Mouse (Mus musculus) brown adipose tissue, adult 24 weeks (tissue): ENCODE data around the gene Fes. TPM values are rescaled to one million over a fixed set of nuclear protein-coding genes. Genes with fewer than 3 reads are reported as not detected.
A peak's percentile ranks its signal among the peaks of the same experiment; 100 is the strongest.

ENCODE experiments used
- H3K27ac ChIP-seq: fragments of 200-500 bp; replicated peaks from 2 replicates; pipeline ENCODE4 v1.5.1; 2012; ENCODE audit warnings: low read depth, mild to moderate bottlenecking, low read length
- H3K4me1 ChIP-seq: fragments of 200-500 bp; 2 replicates; pipeline ENCODE4 v1.6.1; 2012; ENCODE audit warnings: low read length, mixed read lengths; ENCODE audit not compliant: control insufficient read depth, insufficient read depth, insufficient read length
- H3K4me3 ChIP-seq: fragments of 200-500 bp; 2 replicates; pipeline ENCODE4 v1.5.1; 2012; ENCODE audit warnings: low read depth, mild to moderate bottlenecking, low read length, moderate library complexity; ENCODE audit not compliant: insufficient read depth
- polyA plus RNA-seq: library from polyadenylated mRNA; stranded (reverse); fragments of >200 nt; gene quantifications from 2 replicates; pipeline ENCODE4 v1.2.4, GENCODE M21; 2012; ENCODE audit not compliant: missing spikeins, insufficient read depth, insufficient read length

The Fes gene
- polyA plus RNA-seq, result 5.6 and 5.8 TPM in 2 replicates

GRCm38 (mm10) chr7:80387633-80388543 is at the start of gene Fes:
TSS of gene Fes (minus strand) at chr7:80387946.
- H3K4me1 ChIP-seq, result peaks cover 2% of the 10 kb centered on the region
- peak within 1 kb of the TSS; percentile 93 for H3K27ac ChIP-seq
- H3K4me3 ChIP-seq, result peak within 1 kb of the TSS; percentile 77

- Histone ChIP-seq H3K4me1 (no peaks in the 10 kb centered on the region), H3K4me3 (no peak overlapping the region), H3K27ac (no peak overlapping the region)
Observed at GRCm38 (mm10) chr7:80436571-80436970, 48.8 kb upstream of the Fes start.

GRCm38 (mm10) chr7:80435594-80435993 is 47.8 kb upstream of the Fes start:
- no peak overlapping the region for H3K4me3 ChIP-seq
- no peak overlapping the region for H3K27ac ChIP-seq
- H3K4me1 ChIP-seq, result no peaks in the 10 kb centered on the region

GRCm38 (mm10) chr7:80429661-80430060 is 41.9 kb upstream of the Fes start:
- no peak overlapping the region for H3K27ac ChIP-seq
- H3K4me1 ChIP-seq, result no peaks in the 10 kb centered on the region; the same call in 1 of the 2 replicates
- no peak overlapping the region for H3K4me3 ChIP-seq

GRCm38 (mm10) chr7:80427730-80428129 is 40.0 kb upstream of the Fes start:
- H3K27ac ChIP-seq, result no peak overlapping the region
- H3K4me3 ChIP-seq, result no peak overlapping the region
- H3K4me1 ChIP-seq, result no peaks in the 10 kb centered on the region; the same call in 1 of the 2 replicates

- no peaks in the 10 kb centered on the region; the same call in 1 of the 2 replicates for H3K4me1 ChIP-seq
- no peak overlapping the region for H3K4me3 ChIP-seq
- peak overlapping the region; percentile 22; the same call in 1 of the 2 replicates for H3K27ac ChIP-seq
Observed at GRCm38 (mm10) chr7:80426363-80426762, 38.6 kb upstream of the Fes start.

- Histone ChIP-seq H3K4me3 (no peak overlapping the region), H3K27ac (no peak overlapping the region), H3K4me1 (no peaks in the 10 kb centered on the region; the same call in 1 of the 2 replicates)
Observed at GRCm38 (mm10) chr7:80424722-80425121, 37.0 kb upstream of the Fes start.

- 0 out of 2 replicates have a peak overlapping the region, but pooled peaks have one; percentile 14 for H3K4me3 ChIP-seq
- H3K27ac ChIP-seq, result no peak overlapping the region
Observed at GRCm38 (mm10) chr7:80422759-80423480, 35.2 kb upstream of the Fes start.

GRCm38 (mm10) chr7:80421576-80421975 is 33.8 kb upstream of the Fes start:
- Histone ChIP-seq H3K4me3 (no peak overlapping the region), H3K4me1 (no peaks in the 10 kb centered on the region; the same call in 1 of the 2 replicates), H3K27ac (no peak overlapping the region)

More at GRCm38 (mm10) chr7:80422759-80423480, 35.2 kb upstream of the Fes start:
- H3K4me1 ChIP-seq, result no peaks in the 10 kb centered on the region; the same call in 1 of the 2 replicates

GRCm38 (mm10) chr7:80420586-80420985 is 32.8 kb upstream of the Fes start:
- H3K4me3 ChIP-seq, result no peak overlapping the region

GRCm38 (mm10) chr7:80419278-80419677 is 31.5 kb upstream of the Fes start:
- Histone ChIP-seq H3K4me3 (no peak overlapping the region), H3K4me1 (no peaks in the 10 kb centered on the region)

More at GRCm38 (mm10) chr7:80420586-80420985, 32.8 kb upstream of the Fes start:
- Histone ChIP-seq H3K4me1 (no peaks in the 10 kb centered on the region), H3K27ac (0 out of 2 replicates have a peak overlapping the region, but pooled peaks have one; percentile 15)

GRCm38 (mm10) chr7:80418036-80418435 is 30.3 kb upstream of the Fes start:
- Histone ChIP-seq H3K4me3 (no peak overlapping the region), H3K27ac (no peak overlapping the region)

More at GRCm38 (mm10) chr7:80419278-80419677, 31.5 kb upstream of the Fes start:
- no peak overlapping the region for H3K27ac ChIP-seq

GRCm38 (mm10) chr7:80417601-80418000 is 29.9 kb upstream of the Fes start:
- no peak overlapping the region for H3K27ac ChIP-seq
- H3K4me1 ChIP-seq, result no peaks in the 10 kb centered on the region; the same call in 1 of the 2 replicates
- H3K4me3 ChIP-seq, result no peak overlapping the region

More at GRCm38 (mm10) chr7:80418036-80418435, 30.3 kb upstream of the Fes start:
- no peaks in the 10 kb centered on the region; the same call in 1 of the 2 replicates for H3K4me1 ChIP-seq

- Histone ChIP-seq H3K4me1 (no peaks in the 10 kb centered on the region; the same call in 1 of the 2 replicates), H3K27ac (no peak overlapping the region), H3K4me3 (no peak overlapping the region)
Observed at GRCm38 (mm10) chr7:80416969-80417368, 29.2 kb upstream of the Fes start.
